Mouse (Mus musculus) CH12F3 (cell line): Measurements from ENCODE around the gene Abr.

ENCODE experiments used
- in situ Hi-C: fragments of 300-500 bp; cut with MboI; formaldehyde crosslinking; loops from 2 replicates; pipeline ENCODE4 v1.14.3; 2020; ENCODE audit warnings: low sequenced_read_pairs

The Abr gene

GRCm38 (mm10) chr11:76419179-76419578 lies 202.9 kb downstream of the Abr start:
- in situ Hi-C loops = no loop called here

GRCm38 (mm10) chr11:76418423-76418822 lies 203.7 kb downstream of the Abr start:
- in situ Hi-C loops = no loop called here

GRCm38 (mm10) chr11:76415985-76416384 lies 206.1 kb downstream of the Abr start:
- in situ Hi-C loops = no loop called here

- in situ Hi-C loops = no loop called here
Measured at GRCm38 (mm10) chr11:76415001-76415400, 207.1 kb downstream of the Abr start.

GRCm38 (mm10) chr11:76413202-76413601 lies 208.9 kb downstream of the Abr start:
- in situ Hi-C loops = no loop called here

- in situ Hi-C loops = no loop called here
Measured at GRCm38 (mm10) chr11:76410826-76411225, 211.3 kb downstream of the Abr start.

- in situ Hi-C loops = no loop called here
Measured at GRCm38 (mm10) chr11:76406702-76407583, 215.2 kb downstream of the Abr start, which contains the start of gene Timm22. Gene Timm22 (plus strand): TSS chr11:76406952.

- in situ Hi-C loops = no loop called here
Measured at GRCm38 (mm10) chr11:76405626-76406264, 216.4 kb downstream of the Abr start.

GRCm38 (mm10) chr11:76405113-76405512 lies 217.0 kb downstream of the Abr start:
- in situ Hi-C loops = no loop called here

GRCm38 (mm10) chr11:76401398-76401797 lies 220.7 kb downstream of the Abr start:
- in situ Hi-C loops = no loop called here

- in situ Hi-C loops = loop anchor here (5.0 kb wide), 1 partner anchor 142 kb away; no protein-coding TSS in a partner anchor
Measured at GRCm38 (mm10) chr11:76399587-76400330, 222.4 kb downstream of the Abr start.

- in situ Hi-C loops = loop anchor here (5.0 kb wide), 1 partner anchor 142 kb away; no protein-coding TSS in a partner anchor
Measured at GRCm38 (mm10) chr11:76398798-76399586, 223.1 kb downstream of the Abr start, which contains the start of gene Nxn. Gene Nxn (minus strand): TSS chr11:76399140.

GRCm38 (mm10) chr11:76398312-76398797 lies 223.8 kb downstream of the Abr start:
- in situ Hi-C loops = loop anchor here (5.0 kb wide), 1 partner anchor 141 kb away; no protein-coding TSS in a partner anchor

GRCm38 (mm10) chr11:76397650-76398311 lies 224.3 kb downstream of the Abr start:
- in situ Hi-C loops = loop anchor here (5.0 kb wide), 1 partner anchor 140 kb away; no protein-coding TSS in a partner anchor

GRCm38 (mm10) chr11:76392996-76393395 lies 229.1 kb downstream of the Abr start:
- in situ Hi-C loops = no loop called here

- in situ Hi-C loops = no loop called here
Measured at GRCm38 (mm10) chr11:76392532-76392931, 229.6 kb downstream of the Abr start.

- in situ Hi-C loops = no loop called here
Measured at GRCm38 (mm10) chr11:76388711-76389110, 233.4 kb downstream of the Abr start.

GRCm38 (mm10) chr11:76387097-76387496 lies 235.0 kb downstream of the Abr start:
- in situ Hi-C loops = no loop called here

- in situ Hi-C loops = no loop called here
Measured at GRCm38 (mm10) chr11:76385746-76386145, 236.4 kb downstream of the Abr start.
